Mouse (Mus musculus): ENCODE measurements around the gene Sema4d.

Sema4d gene

GRCm38 (mm10) chr13:51754559-51755126 is 38.9 kb downstream of the Sema4d start:
- no peak for DNase-seq (ENCODE audit: extremely low spot score)

GRCm38 (mm10) chr13:51753802-51754444 is 39.6 kb downstream of the Sema4d start:
- DNase-seq (ENCODE audit: extremely low spot score) = no peak

DNA sequence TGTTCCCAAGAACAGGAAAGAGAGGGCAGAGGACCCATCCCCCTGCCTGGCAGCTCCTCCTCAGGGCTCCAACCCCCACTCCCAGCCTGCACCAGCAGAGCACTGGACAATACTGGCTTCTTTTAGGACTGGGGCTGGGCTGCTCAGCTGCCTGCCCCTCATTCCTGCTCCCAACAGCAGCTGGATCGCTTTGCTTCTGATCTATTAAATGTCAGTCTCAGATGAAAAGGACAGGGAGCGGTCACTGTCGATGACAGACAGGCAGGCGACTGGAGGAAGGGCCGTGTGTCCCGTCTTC is 40.4 kb downstream of the Sema4d start:
- DNase-seq (ENCODE audit: extremely low spot score) = no peak

GRCm38 (mm10) chr13:51752346-51753167 is 41.0 kb downstream of the Sema4d start:
- DNase-seq (ENCODE audit: extremely low spot score) = no peak

DNA sequence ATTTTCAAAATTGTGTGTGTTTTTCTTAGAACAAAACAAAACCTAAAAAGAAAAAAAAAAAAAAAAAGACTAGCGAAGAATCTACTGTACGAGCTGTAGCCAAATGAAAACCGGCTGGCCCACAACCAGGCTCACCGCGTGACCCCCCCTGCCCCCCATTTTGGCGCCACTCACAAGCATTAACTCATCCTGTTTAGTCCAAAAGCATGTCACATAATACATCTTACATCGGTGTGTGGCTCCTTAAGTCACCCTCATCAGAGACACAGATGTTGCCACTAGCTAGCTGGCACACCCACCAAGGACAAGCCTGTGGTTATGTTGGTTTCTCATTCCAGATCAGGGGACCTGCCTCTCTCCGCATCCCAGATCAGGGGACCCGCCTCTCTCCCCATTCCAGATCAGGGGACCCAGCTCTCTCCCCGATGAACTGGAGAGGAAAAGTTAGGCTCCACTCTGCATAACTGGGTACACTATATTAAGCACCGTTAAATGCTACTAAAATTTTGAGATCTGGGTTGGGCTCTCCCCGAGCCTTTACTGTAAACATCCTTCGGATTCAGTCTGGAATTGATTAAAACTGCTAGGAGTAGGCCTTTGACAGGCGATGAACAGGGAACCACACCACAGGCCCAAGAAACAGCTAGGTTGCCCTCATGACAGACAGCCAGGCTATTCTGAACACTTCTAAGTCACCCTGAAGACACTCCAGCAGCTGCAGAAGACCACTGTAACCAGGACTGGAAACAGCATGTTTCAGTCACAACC is 43.8 kb downstream of the Sema4d start:
- DNase-seq (ENCODE audit: extremely low spot score) = no peak

DNA sequence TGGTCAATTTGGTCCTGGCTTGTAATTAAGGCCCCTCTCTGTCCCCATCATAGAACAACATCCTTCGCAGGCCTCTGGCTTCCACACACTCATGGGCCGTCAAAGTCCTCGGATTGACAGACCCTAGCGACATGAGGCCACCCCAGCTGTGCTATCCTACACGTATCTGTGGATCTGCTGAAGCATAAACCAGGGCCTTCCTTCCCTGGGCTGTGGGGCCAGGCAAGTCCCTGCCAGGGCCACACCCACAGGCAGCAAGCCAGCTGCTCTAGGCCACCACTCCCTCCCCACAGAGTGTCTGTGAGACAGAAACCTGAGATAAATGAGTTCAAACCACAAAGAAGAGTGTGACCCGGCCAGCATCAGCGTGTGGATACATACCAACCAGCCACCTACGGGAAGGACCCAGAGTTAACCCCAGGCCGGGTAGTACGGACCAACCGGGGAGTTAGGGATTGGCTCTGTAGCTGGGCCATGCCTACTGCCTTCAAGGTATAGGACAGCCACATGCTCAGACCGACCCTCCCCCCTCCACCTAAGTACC is 45.5 kb downstream of the Sema4d start:
- DNase-seq (ENCODE audit: extremely low spot score) = no peak

GRCm38 (mm10) chr13:51747069-51747468 is 46.5 kb downstream of the Sema4d start:
- no peak for DNase-seq (ENCODE audit: extremely low spot score)

GRCm38 (mm10) chr13:51745862-51746261 is 47.7 kb downstream of the Sema4d start:
- DNase-seq (ENCODE audit: extremely low spot score) = no peak

DNA sequence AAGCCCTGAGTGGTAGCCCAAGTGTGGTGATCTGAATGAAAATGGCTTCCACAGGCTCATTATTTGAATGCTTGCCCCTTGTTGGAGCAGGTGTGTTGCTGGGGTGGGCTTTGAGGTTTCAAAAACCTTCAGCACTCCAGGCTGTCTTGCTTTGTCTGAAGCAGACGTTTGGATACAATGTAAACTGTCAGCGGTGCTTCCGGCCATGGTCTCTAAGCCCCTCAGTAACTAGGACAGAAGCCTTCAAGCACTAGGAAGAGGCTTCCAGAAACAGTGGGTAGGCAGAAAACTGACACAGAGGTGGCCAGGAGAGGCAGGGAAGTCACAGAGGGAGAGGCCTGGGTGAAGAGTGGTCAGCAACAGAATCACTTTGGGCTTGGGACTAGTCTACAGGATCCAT is 49.7 kb downstream of the Sema4d start:
- no peak for DNase-seq (ENCODE audit: extremely low spot score)

- DNase-seq (ENCODE audit: extremely low spot score) = no peak
Measured at GRCm38 (mm10) chr13:51742551-51743052, 50.9 kb downstream of the Sema4d start.

DNA sequence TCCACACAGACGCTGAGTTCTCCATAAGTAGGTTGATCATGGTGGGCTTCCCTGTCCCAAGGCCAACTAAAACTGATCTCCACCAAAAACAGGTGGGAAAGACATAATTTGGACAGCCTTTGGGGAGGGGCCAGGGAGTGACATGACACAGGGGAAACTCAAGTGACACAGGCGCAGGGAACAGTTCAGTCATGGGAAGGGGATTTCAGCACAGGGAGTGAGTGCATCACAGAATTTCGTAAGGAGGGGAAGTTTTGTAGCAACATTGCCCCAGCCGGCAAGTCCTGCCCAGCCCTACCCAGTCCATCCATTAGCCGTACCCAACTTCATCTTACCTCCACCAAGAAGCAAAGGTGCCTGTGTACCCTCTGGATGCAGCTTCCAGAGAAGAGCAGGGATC is 52.8 kb downstream of the Sema4d start:
- no peak for DNase-seq (ENCODE audit: extremely low spot score)

- no peak for DNase-seq (ENCODE audit: extremely low spot score)
Measured at GRCm38 (mm10) chr13:51739713-51740112, 53.8 kb downstream of the Sema4d start.

GRCm38 (mm10) chr13:51738531-51739117 is 54.9 kb downstream of the Sema4d start:
- DNase-seq (ENCODE audit: extremely low spot score) = no peak

- no peak for DNase-seq (ENCODE audit: extremely low spot score)
Measured at GRCm38 (mm10) chr13:51737949-51738513, 55.5 kb downstream of the Sema4d start.

DNA sequence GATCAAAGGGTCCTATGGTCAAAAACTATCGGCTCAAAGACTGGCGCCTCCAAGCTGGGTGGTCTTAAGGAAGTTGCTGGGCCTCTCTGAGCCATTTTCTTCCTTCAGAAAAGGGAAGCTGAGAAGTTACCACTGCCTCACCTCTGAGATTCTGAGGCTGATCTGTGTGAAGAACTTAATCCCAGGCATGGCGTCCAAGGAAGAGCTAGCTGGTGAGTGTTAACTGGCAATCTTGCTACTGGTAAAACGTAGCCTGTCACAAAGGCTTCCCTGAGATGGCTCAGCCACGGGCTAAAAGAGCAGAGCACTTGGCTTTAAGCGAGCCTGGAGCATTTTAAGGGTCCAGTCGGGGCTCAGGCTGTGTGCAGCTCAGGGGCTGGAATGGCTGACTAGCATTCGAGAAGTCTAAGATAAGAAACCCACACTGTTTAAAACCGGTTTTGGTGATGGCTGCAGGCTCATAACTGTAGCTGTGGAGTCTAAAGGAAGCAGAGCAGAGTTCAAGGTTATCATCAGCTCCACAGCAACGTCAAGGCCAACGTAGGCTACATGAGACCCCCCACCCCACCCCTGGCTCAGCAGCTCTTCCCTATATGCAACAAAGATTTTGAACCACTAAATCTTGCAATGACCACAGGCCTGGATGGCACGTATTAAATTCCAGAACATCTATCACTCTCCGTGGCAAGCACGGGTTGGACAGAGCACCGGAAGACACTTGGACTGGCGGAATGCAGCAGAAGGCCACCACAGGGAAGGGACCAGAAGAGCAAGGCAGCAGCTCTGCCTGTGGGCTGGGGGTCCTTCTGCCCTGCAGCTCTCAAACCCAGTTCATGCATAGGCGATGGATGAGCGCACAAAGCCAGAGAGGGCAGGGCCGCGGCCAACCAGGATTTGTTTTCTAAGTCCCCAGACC is 56.3 kb downstream of the Sema4d start:
- no peak for DNase-seq (ENCODE audit: extremely low spot score)

- DNase-seq (ENCODE audit: extremely low spot score) = no peak
Measured at GRCm38 (mm10) chr13:51736007-51736911, 57.3 kb downstream of the Sema4d start.

- no peak for DNase-seq (ENCODE audit: extremely low spot score)
Measured at GRCm38 (mm10) chr13:51734556-51734955, 59.0 kb downstream of the Sema4d start.

DNA sequence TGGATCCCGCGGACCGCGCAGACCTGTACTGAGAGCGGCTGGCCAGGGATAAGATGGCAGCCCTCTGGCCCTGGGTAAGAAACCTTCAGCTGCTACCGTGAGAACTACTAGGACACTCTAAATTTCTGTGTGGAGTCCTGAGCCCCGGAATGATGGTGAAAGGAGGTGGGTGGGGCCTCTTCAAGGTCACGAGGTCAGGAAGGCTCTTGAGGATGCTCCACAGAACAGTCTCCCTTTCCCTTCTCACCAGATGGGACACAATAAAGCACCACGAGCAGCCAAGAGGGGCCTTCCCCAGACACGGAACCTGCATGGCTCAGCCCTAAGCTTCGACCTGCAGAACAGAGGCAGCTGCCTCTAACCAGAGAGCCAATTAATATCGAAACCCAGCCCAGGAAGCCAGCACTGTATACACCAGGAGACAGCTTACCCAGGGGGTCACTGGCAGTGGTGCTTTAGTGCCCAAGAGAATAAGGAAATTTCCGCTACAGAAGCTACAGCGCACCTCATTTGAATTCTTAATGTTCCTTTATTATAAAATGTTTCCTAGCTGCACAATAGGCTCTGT is 61.4 kb downstream of the Sema4d start:
- DNase-seq (ENCODE audit: extremely low spot score) = no peak

GRCm38 (mm10) chr13:51731474-51731873 is 62.1 kb downstream of the Sema4d start:
- DNase-seq (ENCODE audit: extremely low spot score) = no peak

All from embryo, embryonic 9.5 days (tissue).